Mouse (Mus musculus): Measurements from ENCODE around the gene Crygn.

GRCm38 (mm10) chr5:24704615-24705014, 53.2 kb downstream of the Crygn start:
- TF ChIP-seq CTCF (IDR thresholded peaks at IDR 0.05; ENCODE audit: borderline replicate concordance, insufficient read depth, low read depth, low read length): no peak
- TF ChIP-seq POLR2A (IDR thresholded peaks at IDR 0.05; ENCODE audit: borderline replicate concordance, insufficient read depth, low read length): no peak

All from cerebellum, adult 2 months (tissue).